Mouse (Mus musculus) bone marrow, adult 2 months (tissue): ENCODE data around the gene Gpr1. TPM values are rescaled to one million over a fixed set of nuclear protein-coding genes. Genes with fewer than 3 reads are reported as not detected.

Experiments
- H3K27ac ChIP-seq: fragments of 200-500 bp; 2 replicates; pipeline ENCODE4 v1.5.1; 2012; ENCODE audit warnings: low read depth, mild to moderate bottlenecking, control low read depth, inconsistent platforms, low read length; ENCODE audit not compliant: control insufficient read depth, poor library complexity, insufficient read depth
- H3K4me1 ChIP-seq: fragments of 200-500 bp; 2 replicates; pipeline ENCODE4 v1.6.1; 2011; ENCODE audit warnings: low read length; ENCODE audit not compliant: control insufficient read depth, insufficient read depth
- H3K4me3 ChIP-seq: fragments of 200-500 bp; replicated peaks from 2 replicates; pipeline ENCODE3; 2011; ENCODE audit warnings: mild to moderate bottlenecking, low read depth, low read length, control low read depth; ENCODE audit not compliant: control insufficient read depth
- CTCF ChIP-seq: fragments of 200-500 bp; IDR thresholded peaks from 2 replicates; pipeline ENCODE4 v1.5.1; 2011; ENCODE audit warnings: low read length, control low read depth; ENCODE audit not compliant: control insufficient read depth, insufficient read depth
- POLR2A ChIP-seq: fragments of 200-500 bp; IDR thresholded peaks from 2 replicates; pipeline ENCODE4 v1.6.1; 2011; ENCODE audit warnings: low read depth, mild to moderate bottlenecking, control low read depth, low read length, borderline replicate concordance; ENCODE audit not compliant: control insufficient read depth
- WGBS: fragments of 180-500 bp; shearing (Covaris S2); methylation state at CpG from one replicate; pipeline ENCODE4 v1.1.7; 2018; 5-methylcytosine and 5-hydroxymethylcytosine counted together
- polyA plus RNA-seq: library from polyadenylated mRNA; stranded (reverse); fragments of >200 nt; gene quantifications from 2 replicates; pipeline ENCODE4 v1.2.4, GENCODE M21; 2011; ENCODE audit warnings: low replicate concordance; ENCODE audit not compliant: missing spikeins, insufficient read depth, insufficient read length

The Gpr1 gene
- polyA plus RNA-seq, 1 experiment = not detected

DNA sequence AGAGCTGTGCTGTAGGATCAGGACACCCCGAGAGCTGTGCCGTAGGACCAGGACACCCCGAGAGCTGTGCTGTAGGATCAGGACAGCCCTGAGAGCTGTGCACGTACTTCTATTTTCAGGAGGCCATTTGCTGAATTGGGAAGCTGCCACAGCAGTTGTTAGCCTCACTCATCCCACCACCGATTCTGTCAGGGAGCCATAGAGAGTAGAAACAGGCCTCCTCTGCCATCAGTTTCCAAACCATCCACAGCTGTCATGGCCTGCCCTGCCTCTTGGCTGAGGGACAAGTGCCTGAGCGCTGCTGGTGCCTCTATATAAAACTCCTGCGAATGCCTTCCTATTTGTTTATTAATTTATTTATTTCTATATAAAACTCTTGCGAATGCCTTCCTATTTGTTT is 25.4 kb upstream of the Gpr1 start:
- Histone ChIP-seq H3K27ac (no peak overlapping the region), H3K4me3 (no peak overlapping the region), H3K4me1 (no peaks in the 10 kb centered on the region)
- TF ChIP-seq CTCF (no peak), POLR2A (no peak)
- 79% methylated on average over 8 of the region's 8 CpGs for WGBS

DNA sequence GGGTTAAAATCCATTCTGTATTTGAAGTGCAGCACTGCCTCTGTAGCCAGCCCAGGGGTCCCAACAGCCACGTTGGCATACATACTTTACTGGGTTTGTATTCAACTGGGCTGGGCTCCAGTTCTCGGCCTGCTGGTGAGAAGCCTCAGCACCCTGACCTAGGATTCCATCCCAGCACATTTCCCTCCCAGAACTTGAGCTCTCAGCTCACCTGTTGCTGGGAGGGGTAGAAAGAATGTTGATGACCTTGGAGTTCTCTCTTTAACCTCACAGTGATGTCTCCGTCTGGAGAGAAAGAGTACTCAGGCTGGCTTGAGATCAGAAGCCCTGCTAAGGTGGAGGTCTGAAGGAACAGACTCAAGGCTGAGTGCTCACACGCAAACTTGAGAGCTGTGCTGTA is 25.0 kb upstream of the Gpr1 start:
- H3K27ac ChIP-seq = no peak overlapping the region
- no peak for TF ChIP-seq CTCF
- no peak for TF ChIP-seq POLR2A
- 63% methylated on average over 4 of the region's 4 CpGs for WGBS
- no peaks in the 10 kb centered on the region for H3K4me1 ChIP-seq
- H3K4me3 ChIP-seq = no peak overlapping the region

DNA sequence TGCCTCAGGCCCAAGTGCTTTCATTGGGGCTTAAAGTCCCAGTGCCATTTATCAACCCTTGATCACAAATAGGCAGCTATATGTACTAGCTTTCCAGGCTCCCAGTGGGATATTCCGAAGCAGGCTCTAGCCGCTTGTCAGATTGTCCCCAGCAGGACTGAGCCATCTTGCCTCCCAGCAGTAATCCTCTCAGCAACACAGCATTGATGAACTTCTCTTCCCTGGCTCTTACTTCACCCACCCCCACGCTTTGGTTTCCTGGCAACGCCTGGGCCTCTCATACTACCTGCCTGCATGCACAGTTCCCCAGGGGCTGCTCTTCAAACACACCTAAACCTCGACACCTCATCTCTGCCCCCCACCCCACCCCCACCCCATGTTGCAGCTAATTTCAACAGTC is 23.0 kb upstream of the Gpr1 start:
- Histone ChIP-seq H3K4me3 (no peak overlapping the region), H3K27ac (no peak overlapping the region), H3K4me1 (no peaks in the 10 kb centered on the region)
- TF ChIP-seq POLR2A (no peak), CTCF (no peak)
- WGBS = 57% methylated on average over 5 of the region's 5 CpGs

DNA sequence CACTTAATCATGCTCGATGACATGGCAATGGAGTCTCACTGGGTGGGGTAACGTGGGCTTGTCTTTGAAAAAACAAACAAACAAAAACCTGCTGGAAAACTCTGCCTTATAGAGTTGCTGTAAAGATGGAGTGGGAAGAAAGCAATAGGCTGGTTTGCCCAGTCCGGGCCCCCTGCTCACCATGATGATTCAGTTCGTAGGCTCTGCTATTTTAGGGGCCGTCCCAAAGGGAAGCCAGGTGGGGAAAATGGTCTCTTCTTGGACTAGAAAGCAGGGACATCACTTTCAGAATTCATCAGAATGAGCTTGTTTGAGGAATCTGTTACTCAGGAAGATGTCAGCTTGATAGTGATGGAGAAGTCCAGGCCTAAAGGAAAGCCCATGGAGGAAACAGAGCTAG is 12.9 kb upstream of the Gpr1 start:
- 79% methylated on average over 5 of the region's 5 CpGs for WGBS
- H3K4me3 ChIP-seq = no peak overlapping the region
- no peaks in the 10 kb centered on the region for H3K4me1 ChIP-seq
- TF ChIP-seq CTCF = no peak
- TF ChIP-seq POLR2A = no peak
- no peak overlapping the region for H3K27ac ChIP-seq

DNA sequence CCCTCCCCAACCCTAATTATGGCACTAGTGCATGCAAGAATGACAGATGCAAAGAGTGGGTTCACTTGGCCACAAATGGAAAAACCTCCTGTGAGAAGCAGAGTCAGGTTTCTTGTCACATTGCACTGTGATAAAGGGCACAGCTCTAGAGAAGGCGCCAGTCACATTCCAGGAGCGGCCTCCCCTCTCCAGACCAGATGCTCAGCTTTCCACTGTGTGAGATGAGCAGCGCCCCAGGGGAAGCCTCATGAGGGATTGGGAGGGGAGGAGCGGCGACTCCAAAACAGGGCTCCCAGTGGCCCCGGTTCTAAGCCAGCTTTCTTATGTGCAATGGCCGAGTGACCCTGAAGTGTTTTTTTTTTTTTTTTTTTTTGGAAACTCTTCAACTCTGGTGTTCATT is 11.5 kb upstream of the Gpr1 start:
- Histone ChIP-seq H3K4me1 (no peaks in the 10 kb centered on the region), H3K4me3 (no peak overlapping the region), H3K27ac (no peak overlapping the region)
- WGBS = 39% methylated on average over 7 of the region's 7 CpGs
- TF ChIP-seq CTCF (no peak), POLR2A (no peak)

DNA sequence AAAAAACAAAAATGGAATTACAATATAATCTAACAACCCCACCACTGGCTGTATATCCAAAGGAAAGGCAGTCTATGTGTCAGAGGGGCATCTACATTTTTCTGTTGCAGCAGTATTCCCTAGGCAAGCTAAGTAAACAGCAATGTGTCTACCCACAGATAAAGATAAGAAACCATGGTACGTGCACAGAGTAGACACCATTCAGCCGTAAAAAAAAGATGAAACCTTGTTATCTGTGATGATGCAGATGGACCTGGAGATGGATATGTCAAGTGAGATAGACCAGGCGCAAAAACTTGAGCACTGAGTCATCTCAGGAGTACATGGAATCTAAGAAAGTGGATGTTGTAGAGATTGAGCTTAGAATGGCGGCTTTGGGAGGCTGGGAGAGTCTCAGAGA is 10.7 kb upstream of the Gpr1 start:
- WGBS = 64% methylated on average over 4 of the region's 4 CpGs
- no peak overlapping the region for H3K27ac ChIP-seq
- no peak for TF ChIP-seq POLR2A
- H3K4me3 ChIP-seq = no peak overlapping the region
- no peaks in the 10 kb centered on the region for H3K4me1 ChIP-seq

DNA sequence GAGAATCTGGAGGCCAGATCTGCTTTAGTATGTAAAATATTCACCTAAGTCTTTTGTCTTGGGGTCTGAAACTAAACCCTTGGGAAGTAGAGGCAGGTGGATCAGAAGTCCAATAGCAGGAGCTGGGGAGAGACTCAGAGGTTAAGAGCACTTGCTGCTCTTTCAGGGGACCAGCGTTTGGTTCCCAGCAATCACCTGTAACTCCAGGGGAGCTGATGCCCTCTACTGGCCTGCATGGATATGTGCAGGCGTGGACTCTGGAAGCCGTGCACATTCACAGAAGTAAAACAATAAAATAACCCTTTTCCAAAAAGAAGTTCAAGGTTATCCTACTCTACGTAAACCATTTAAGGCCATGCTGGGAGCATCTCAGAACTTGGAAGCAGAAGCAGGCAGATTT is 4.9 kb upstream of the Gpr1 start:
- Histone ChIP-seq H3K4me3 (no peak overlapping the region), H3K27ac (no peak overlapping the region), H3K4me1 (no peaks in the 10 kb centered on the region)
- TF ChIP-seq POLR2A = no peak
- TF ChIP-seq CTCF = no peak
- WGBS = 84% methylated on average over 4 of the region's 4 CpGs

DNA sequence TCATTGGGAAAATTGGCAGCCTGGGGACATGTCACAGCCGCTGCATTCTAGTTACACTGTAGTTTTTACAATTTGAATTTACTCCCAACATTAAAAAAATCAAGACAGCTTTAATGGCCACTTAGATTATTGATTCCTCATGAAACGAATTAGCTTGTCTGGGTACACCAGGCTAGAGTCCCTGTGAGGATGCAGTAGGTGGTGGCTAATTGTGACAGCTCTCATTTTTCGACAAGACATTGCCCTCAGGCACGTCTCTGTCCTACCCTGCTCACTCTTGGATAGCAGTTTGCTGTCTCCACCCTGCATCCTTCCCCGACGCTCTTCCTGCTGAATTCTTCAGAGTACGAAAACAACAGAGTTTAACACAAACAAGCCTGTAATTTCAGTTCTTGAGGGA is 288 bp upstream of the Gpr1 start:
- Histone ChIP-seq H3K27ac (no peak overlapping the region), H3K4me1 (no peaks in the 10 kb centered on the region), H3K4me3 (no peak overlapping the region)
- whole genome bisulfite sequencing = 53% methylated on average over 7 of the region's 7 CpGs
- no peak for TF ChIP-seq POLR2A
- no peak for TF ChIP-seq CTCF

DNA sequence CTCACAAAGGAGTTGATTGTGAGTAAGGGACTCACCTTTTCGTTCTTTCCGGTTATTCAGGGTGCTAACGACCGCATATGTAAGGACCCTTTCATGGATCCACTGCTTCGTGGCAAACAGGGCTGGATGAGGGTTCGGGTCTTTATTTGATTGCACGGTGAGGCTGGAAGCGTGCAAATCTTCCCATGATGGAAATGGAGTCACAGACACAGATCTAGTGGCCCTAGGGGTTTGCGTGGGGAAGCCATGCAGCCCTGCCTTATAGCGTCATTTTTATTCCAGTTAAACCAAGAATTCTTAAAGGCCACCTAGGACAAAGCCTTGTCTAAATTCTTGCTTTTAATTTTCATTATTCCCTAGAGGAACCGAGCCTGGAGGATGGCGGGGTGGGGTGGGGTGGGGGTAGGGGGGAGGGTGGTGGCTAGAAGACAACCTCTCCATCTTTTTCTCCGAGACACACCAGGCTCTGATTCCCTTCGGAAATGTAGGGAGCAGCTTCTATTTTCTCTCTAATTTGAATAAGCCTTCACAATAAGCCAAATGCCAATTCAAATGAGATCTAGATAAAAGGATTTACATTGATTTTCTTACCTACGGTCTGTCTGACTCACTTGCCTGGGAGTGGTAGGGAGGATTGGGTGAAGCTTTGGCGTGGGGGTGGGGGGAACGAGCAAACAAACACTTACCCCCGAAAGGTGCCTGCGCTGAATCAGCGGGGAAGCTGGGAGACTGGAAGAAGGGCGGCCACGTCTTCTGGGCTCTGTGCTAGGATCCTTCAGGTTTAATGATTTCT is 669 bp downstream of the Gpr1 start:
- WGBS = 35% methylated on average over 22 of the region's 22 CpGs
- TF ChIP-seq POLR2A = no peak
- TF ChIP-seq CTCF = no peak
- Histone ChIP-seq H3K27ac (no peak overlapping the region), H3K4me3 (no peak overlapping the region), H3K4me1 (no peaks in the 10 kb centered on the region)
